Mouse (Mus musculus) large intestine, adult 2 months (tissue): ENCODE measurements at regions not wholly inside any gene's neighbourhood (a gene's known extent, or its start where the extent isn't known, plus 50 kb on each side); places are given as distances from the start of the nearest gene placed in this dataset.

Experiments
- DNase-seq: peaks from one replicate; pipeline ENCODE4 v3.0.0-alpha.2; 2012; ENCODE audit warnings: low read depth, low spot score
- WGBS: fragments of 180-500 bp; shearing (Covaris S2); methylation state at CpG from one replicate; pipeline ENCODE4 v1.1.7; 2018; 5-methylcytosine and 5-hydroxymethylcytosine counted together

- 82% methylated on average over 9 of the region's 9 CpGs for WGBS
- no peak for DNase-seq
These were observed 56.1 kb upstream of the Rbfox1 start for GRCm38 (mm10) chr16:5829071-5829470.

- WGBS = 22% methylated on average over 1 of the region's 1 CpGs
- DNase-seq = no peak
These were observed 61.8 kb upstream of the Rbfox1 start for GRCm38 (mm10) chr16:5823316-5823715.

GRCm38 (mm10) chr16:5817166-5817565 lies 68.0 kb upstream of the Rbfox1 start:
- DNase-seq = no peak
- 35% methylated on average over 3 of the region's 3 CpGs for WGBS

GRCm38 (mm10) chr16:5812245-5812820 lies 72.8 kb upstream of the Rbfox1 start:
- DNase-seq = no peak

GRCm38 (mm10) chr16:5811654-5811992 lies 73.5 kb upstream of the Rbfox1 start:
- WGBS = 45% methylated on average over 2 of the region's 2 CpGs
- no peak for DNase-seq

More at GRCm38 (mm10) chr16:5812245-5812820, 72.8 kb upstream of the Rbfox1 start:
- WGBS = 70% methylated on average over 2 of the region's 2 CpGs

- 48% methylated on average over 10 of the region's 10 CpGs for WGBS
- DNase-seq = no peak
These were observed 74.0 kb upstream of the Rbfox1 start for GRCm38 (mm10) chr16:5810986-5811653.

GRCm38 (mm10) chr16:5798188-5798587 lies 87.0 kb upstream of the Rbfox1 start:
- no peak for DNase-seq
- WGBS = 66% methylated on average over 7 of the region's 7 CpGs

- DNase-seq = no peak
- WGBS = 45% methylated on average over 1 of the region's 1 CpGs
These were observed 92.9 kb upstream of the Rbfox1 start for GRCm38 (mm10) chr16:5792216-5792615.

- 79% methylated on average over 3 of the region's 3 CpGs for WGBS
- no peak for DNase-seq
These were observed 95.0 kb upstream of the Rbfox1 start for GRCm38 (mm10) chr16:5790161-5790560.

- DNase-seq = no peak
These were observed 97.9 kb upstream of the Rbfox1 start for GRCm38 (mm10) chr16:5787206-5787605.

GRCm38 (mm10) chr16:5766771-5767421 lies 118.3 kb upstream of the Rbfox1 start:
- 84% methylated on average over 19 of the region's 19 CpGs for WGBS
- no peak for DNase-seq

GRCm38 (mm10) chr16:5765143-5765542 lies 120.0 kb upstream of the Rbfox1 start:
- no peak for DNase-seq
- 32% methylated on average over 4 of the region's 4 CpGs for WGBS

GRCm38 (mm10) chr16:5760821-5761220 lies 124.3 kb upstream of the Rbfox1 start:
- DNase-seq = no peak
- WGBS = 91% methylated on average over 4 of the region's 4 CpGs

GRCm38 (mm10) chr16:5759021-5759420 lies 126.1 kb upstream of the Rbfox1 start:
- no peak for DNase-seq
- 91% methylated on average over 2 of the region's 2 CpGs for WGBS

GRCm38 (mm10) chr16:5742716-5743507 lies 142.2 kb upstream of the Rbfox1 start:
- WGBS = 48% methylated on average over 4 of the region's 4 CpGs

GRCm38 (mm10) chr16:5740776-5741175 lies 144.4 kb upstream of the Rbfox1 start:
- no peak for DNase-seq
- 81% methylated on average over 7 of the region's 7 CpGs for WGBS

More at GRCm38 (mm10) chr16:5742716-5743507, 142.2 kb upstream of the Rbfox1 start:
- DNase-seq = no peak

- 64% methylated on average over 4 of the region's 4 CpGs for WGBS
- no peak for DNase-seq
These were observed 151.5 kb upstream of the Rbfox1 start for GRCm38 (mm10) chr16:5733608-5734007.

GRCm38 (mm10) chr16:5722506-5722905 lies 162.6 kb upstream of the Rbfox1 start:
- no peak for DNase-seq

- WGBS = 89% methylated on average over 4 of the region's 4 CpGs
- no peak for DNase-seq
These were observed 171.7 kb upstream of the Rbfox1 start for GRCm38 (mm10) chr16:5713476-5713875.

GRCm38 (mm10) chr16:5709831-5710230 lies 175.3 kb upstream of the Rbfox1 start:
- 74% methylated on average over 5 of the region's 5 CpGs for whole genome bisulfite sequencing

More at GRCm38 (mm10) chr16:5709831-5710230, 175.3 kb upstream of the Rbfox1 start:
- no peak for DNase-seq
